Mouse (Mus musculus): ENCODE measurements around the gene Ldlr.
A peak's percentile ranks its signal among the peaks of the same experiment; 100 is the strongest.
"Not testable (repeated sequence)": the region's sequence is repeated elsewhere in the genome, so short reads cannot be mapped to it uniquely, and the experiment has no call there.

Gene Ldlr

DNA sequence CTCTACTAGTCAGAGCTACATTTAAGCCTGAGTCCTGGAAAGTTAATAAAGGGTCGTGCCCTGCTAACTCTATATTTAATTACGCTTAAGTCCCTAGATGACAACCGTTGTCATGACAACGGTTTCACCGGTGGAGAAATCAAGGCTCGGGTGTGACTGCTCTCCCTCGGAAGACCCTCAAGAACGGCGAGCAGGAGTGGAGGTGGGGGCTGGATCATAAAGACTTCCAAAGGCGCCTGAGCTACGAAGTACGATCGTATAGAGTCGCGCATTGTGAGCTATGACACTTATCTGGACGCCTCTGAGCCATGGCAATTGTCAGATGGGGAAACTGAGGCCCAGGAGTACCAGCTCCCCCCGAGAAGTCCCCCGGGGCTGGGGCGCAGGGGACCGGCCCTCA, 36.4 kb downstream of the Ldlr start:
- no peak for DNase-seq

DNA sequence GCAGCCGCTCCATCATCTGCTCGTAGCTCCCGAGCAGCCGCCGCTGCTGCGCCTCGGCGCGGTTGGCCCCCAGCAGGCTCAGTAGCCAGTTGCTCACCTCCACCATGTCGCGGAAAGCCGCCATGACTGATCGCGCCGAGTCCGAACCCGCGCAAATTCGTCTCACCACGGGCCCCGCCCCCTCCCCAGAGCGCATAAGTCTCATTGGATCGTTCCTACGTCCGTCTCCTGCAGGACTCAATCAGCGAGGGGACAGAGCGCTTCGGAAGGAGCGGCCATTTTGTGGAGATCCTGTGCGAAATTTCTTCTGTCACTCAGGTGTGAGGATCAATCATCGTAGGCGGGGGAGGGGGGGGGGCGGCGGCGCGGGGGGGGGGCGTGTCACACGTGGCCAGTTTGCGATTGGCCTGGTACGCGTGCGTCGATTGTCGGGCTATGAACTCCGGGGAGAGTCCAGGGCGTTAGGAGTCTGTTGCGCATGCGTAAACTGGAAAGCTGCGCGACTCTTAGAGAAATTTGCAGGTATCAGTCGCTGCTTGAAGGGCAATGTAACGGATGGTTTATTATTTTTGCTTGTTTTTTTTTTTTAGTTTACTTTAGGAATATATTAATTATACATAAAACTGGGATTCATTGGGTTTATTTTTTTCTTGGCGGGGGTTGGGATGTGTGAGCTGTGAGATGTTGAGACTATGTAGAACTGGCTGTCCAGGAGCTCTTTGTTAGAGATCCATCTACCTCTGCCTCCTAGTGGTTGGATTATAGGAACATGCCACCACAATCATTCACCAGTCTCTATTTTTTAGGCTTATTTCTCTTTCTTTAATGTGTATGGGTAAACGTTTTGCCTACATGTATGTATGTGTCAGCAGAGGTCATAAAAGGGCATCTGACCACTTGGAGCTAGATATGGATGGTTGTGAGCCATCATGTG, 37.1 kb downstream of the Ldlr start, which contains the start of gene Spc24:
Gene Spc24 (minus strand): TSS at position 149 of the 934 bp plus-strand sequence.
- peak; percentile 90 for DNase-seq

DNA sequence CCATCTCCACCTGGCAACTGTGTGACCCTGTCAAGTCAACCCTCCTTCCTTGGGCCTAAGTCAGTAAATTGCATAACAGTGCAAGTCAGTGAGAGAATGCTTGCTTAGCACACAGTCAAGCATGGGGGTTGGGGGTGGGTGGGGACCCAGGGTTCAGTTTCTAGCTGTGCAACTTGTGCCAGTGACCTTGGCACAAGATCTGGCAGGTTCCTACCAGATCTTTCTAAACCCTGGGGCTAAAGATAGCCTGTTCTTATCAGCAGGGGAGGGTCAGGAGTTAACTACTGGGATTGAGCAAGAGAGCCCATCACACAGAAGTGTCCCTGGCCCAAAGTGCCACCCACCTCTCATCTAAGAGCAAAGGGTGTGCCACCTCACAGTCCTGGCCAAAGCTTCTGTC, 38.9 kb downstream of the Ldlr start:
- no peak for DNase-seq

DNA sequence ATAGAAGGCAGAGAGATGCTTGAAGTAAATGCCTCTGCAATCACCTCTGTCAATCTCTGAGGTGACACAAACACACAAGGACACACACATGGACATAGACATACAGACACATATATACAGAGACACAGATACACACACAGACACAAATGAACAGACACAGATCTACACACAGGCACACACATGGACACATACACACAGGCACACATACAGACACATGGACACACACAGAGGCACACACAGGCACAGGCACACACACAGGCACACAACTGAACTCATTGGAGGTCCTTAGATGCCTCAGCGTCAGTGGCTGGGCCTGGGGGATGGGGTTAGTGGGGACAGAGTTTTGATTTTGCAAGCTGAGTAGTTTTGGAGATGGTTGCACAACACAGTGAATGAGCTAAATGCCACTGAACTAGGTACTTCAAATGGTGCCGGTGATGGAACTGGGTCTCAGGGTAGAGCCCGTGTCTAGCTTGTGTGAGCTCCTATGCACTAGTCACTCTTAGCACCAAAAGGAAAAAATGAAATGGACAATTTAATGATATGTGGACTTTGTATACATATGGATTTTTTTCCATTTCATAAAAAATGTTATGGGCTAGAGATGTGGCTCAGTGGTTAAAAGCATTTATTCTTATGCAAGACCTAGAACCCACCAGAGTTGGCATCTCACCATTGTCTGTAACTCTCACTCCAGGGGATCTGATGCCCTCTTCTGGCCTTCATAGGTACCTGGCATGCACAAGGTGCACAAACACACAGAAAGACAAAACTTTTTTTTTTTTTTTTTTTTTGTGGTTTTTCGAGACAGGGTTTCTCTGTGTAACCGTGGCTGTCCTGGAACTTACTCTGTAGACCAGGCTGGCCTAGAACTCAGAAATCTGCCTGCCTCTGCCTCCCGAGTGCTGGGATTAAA, 41.1 kb downstream of the Ldlr start:
- no peak for DNase-seq

DNA sequence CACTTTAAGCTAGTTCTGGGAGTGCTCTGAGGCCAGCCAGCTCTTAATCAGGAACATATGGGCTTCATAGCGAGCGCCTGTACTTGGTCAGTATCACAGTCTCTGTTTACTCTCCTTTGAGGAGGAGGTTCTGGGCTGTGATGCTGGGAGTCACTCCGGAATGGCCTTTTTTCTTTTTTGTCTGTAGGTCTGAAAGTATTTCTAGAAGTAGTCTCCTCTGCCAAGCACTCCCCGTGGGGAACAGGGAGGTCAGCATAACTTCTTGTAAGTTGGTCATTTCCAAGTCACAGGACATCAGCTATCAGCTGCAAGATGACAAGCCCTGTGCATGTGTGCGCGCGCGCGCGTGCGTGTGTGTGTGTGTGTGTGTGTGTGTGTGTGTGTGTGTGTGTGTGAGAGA, 44.6 kb downstream of the Ldlr start:
- no peak for DNase-seq

DNA sequence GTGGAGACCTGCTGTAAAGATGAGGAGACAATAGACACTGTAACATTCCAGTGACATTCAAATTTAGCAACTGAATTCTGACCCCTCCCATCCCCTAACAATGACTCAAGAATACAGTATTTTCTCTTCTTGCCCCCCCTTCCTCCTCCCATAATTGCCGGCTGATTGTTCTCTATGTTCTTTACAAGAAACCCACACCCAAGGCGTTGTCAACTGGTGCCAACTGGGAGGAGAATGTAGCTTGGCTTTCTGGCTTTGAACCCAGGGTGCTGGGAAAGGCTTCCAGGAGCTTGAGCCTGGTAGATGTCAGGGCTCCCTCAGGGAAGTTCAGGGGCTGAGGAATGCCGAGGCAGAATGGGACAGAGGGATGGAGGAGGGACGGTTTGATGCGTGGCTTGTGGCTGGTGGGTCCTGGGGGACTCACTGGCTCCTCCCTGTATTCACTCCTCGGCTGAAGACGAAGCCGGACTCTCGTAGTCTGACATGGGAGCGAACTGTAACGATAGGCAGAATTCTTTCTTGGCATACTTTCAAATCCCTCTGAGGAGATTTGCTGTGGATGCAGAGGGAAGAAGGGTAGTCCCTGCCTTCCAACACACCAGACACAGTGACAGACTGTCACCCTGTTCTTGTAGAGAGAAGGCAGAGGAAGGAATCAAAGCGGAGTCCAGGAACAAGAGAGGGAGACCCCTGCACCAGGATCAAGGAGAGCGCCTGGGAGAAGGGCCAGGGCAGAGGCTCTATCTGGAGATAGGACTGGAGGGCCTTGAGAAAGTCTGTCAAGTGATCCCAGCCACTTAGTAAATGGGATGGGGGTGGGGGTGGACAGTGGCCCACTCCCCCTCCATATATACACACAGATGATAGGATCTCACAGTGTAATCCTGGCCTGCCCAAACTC, 45.5 kb downstream of the Ldlr start:
- DNase-seq: no peak

DNA sequence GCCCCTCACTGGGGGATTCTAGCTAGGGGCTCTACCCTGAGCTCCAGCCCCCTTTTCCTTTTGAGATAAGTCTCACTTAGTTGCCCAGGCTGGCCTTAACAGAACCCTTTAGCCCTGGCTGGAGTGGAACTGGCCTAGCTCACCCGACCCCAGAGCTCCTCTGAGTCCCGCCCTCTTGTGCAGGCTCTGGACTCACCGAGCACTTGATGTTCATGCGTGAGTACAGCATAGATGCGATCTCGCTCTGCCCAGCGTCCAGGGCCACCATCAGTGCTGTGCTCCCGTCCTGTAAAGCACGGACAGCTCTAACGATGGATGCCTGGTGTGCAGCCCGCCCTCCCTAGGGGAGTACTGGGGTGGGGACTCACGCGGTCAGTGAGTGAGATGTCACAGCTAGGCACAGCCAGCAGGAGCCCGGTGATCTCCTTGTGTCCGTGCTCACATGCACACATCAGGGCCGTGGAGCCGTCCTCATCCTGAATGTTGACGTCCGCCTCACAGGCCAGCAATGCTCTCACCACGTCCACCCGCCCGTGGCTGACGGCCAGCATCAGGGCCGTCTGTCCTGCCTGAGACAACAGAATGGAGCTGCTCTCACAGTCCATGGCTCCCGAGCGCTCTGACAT, 46.4 kb downstream of the Ldlr start:
- DNase-seq: no peak

DNA sequence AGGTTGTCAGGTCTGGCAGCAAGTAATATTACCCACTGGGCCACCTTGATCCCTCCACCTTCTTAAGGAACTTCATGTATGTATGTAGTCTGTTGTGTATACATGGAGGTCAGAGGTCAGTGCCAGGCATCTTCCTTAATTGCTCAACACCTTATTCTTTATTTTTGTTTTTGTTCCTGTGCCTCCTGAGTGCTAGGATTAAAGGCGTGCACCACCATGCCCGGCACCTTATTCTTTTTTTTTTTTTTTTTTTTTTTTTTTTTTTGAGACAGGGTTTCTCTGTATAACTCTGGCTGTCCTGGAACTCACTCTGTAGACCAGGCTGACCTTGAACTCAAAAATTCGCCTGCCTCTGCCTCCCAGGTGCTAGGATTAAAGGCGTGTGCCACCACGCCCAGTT, 50.1 kb downstream of the Ldlr start:
- not testable (repeated sequence) for DNase-seq

DNA sequence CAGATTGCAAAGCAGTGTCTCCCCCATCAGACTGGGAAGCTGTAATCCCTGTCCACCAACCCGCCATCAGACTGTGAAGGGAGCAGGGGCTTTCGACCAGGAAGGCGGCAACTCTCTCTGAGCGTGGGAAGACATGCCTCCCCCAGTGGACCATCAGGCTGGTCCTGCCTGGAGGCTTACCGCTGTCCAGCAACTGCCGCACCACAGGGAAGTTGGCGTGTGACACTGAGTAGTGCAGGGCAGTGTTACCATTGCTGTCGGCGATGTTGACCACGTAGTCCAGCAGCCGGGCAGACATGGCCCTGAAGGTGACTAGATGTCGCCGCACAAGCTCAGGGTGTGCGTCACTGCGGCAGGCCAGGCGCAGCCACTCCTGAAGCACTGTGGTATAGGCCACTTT, 51.1 kb downstream of the Ldlr start:
- no peak for DNase-seq

DNA sequence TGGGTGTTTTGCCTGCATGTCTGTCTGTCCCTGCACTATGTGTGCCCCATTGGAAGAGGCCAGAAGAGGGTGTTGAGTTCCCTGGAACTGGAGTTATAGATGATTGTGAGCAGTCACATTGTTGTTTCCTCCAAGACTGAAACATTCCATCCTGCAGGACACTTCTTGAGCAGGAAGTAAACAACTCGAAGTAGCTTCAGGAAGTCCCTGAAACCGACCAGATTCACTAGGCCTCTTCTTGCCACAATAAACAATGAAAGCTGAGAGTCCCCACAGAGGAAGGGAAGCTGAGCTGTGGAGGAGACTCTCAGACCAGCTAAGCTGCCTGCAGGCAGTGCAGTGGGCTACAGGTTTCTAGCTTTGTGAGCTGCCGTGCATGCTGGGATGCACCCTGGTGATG, 54.4 kb downstream of the Ldlr start:
- DNase-seq: no peak

DNA sequence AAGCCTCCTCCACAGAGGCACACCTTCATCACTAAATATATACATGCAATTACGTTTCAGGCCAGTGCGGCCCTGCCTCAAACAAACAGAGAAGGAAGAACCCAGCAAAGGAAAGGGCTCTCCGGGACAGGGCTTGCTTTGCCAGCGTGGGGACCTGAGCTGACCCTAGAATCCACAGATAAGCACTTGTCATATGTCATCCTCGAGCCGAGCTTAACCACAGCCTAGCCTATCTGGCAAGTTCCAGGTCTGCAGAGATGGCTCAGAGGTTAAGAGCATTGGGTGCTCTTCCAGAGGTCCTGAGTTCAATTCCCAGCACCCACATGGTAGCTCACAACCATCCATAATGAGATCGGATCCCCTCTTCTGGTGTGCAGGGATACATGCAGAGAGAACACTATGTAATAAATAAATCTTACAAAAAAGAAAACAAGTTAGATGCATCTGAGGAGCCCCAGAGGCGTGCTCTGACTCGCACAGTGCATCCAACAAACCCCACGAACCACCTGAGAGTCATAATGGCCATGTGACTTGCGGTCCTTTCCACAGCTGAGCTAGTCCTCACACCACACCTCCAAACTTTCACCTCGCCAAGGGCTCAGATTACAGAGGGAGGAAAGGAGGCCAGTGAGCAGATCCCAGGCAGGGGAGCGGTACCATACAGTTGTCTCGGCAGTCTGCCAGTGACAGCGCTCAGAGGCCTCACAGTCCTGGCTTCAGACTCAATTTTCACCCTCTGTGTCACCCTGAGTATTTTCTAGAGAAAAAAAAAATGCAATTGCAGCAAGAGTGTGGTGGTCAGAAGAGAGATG, 58.6 kb downstream of the Ldlr start:
- DNase-seq: no peak

DNA sequence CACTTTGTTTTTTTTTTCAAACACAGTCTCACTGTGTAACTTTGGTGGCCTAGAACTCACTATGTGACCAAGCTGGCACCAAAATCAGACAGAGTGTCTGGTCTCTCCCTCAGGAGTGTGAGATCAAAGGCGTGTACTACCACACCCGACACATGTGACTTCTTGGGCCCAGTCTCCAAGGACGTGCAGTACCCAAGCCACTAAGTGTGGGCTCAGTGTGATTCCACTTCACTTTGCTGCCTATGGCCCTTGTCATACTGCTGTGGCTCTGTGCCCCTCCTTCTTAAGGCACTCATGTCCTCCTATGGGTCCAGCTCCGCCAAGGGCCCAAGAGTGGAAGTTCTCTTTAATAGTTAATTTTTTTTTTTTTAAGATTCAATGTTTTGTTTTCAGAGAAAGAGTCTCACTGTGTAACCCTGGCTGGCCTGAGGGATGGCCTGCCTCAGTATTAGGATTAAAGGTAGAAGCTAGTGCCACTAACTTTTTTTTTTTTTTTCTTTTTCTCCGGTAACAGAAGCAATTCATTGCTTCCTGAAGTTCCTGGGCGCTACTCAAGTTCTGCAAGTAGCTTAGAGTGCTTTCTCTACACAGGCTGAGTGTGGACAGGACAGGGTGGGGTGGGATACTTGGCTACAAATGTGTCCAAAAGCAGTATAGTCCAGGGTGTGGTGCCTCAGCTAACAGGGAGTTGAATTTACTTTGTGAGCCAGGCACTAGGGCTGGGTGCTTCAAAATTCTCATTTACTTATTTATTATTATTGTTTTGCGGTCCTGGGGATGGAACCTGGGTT, 61.4 kb downstream of the Ldlr start:
- no peak for DNase-seq

DNA sequence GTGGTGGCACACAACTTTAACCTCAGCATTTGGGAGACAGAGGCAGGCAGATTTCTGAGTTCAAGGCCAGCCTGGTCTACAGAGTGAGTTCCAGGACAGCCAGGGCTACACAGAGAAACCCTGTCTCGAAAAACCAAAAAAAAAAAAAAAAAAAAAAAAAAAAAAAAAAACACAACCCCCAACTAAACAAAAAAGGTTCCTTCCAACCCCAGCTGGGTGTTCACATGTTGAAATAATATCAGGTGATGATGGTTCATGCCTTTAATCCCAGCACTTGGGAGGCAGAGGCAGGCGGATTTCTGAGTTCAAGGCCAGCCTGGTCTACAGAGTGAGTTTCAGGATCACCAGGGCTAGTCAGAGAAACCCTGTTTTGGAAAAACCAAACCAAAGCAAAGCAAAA, 63.0 kb downstream of the Ldlr start:
- not testable (repeated sequence) for DNase-seq

DNA sequence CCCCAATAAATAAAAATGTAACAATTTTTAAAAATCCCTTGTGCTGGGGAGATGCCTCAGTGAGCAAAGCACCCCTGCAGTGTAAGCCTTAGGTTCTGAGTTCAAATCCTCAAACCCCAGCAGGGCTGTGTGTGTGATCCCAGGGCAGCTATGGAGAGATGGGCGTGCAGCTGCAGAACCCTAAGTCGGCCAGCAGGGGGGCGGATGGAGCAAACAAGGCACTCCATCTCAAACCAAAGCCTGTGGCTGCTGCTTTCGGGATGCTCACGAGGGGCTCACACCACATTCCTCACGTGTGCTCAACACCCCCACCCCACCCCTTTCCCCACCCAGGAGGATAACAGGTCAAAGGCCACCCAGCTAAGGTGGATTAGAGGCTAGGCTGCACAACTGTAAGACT, 63.6 kb downstream of the Ldlr start:
- peak; percentile 58 for DNase-seq

DNA sequence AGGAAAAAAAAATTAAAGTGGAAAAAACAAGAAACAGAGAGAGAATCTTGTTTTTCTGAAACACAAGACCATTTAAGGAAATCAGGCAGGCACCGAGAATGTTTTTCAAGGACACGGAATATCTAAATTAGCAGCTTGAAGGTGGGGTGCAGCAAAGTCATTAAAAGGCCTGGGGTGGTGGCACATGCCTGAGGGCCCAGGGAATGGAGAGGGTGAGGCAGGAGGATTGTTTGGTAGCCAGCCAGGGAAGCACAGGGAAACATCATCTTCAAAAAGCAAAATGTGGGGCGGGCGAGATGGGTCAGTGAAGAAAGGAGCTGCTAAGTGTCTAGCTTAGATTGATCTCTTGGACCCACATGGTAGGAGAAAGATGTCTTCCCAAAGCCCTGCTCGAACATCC, 64.4 kb downstream of the Ldlr start:
- no peak for DNase-seq

DNA sequence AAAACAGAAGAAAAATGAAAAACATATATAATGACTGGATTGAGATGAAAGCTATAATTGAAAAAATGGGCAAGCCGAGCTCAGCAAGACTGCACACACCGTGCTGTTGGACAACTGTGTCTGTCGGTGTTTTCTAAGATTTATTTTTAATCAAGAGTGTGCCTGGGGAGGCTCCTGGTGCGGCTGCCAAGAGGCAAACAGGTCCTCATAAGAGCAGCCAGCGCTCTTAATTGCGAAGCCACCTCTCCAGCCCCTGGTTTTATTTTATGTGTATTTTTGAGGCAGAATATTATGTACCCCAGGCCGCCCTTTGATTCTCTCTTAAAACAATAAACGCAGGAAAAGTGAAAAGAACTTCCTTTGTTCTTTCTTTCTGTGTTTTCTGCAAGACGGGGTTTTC, 65.0 kb downstream of the Ldlr start:
- DNase-seq: no peak

DNA sequence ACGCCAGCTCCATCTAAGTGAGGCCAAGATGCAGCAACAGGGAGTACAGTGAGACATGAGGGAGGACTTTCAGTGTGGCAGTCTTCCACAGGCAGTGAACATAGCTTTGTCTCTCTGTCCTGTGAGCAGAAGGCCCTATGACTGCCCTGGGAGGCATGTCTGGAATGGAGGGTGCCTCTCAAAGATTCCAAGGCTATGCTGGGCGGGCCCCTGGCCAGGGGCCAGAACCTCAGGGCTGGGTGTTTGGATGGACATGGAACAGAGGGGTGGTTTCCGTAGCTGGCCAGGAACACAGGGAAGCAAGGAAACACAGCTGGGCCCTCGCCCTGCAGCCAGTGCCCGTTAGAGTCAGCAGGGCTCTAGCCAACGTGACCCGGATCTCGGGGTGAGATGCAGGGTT, 68.6 kb downstream of the Ldlr start:
- no peak for DNase-seq

DNA sequence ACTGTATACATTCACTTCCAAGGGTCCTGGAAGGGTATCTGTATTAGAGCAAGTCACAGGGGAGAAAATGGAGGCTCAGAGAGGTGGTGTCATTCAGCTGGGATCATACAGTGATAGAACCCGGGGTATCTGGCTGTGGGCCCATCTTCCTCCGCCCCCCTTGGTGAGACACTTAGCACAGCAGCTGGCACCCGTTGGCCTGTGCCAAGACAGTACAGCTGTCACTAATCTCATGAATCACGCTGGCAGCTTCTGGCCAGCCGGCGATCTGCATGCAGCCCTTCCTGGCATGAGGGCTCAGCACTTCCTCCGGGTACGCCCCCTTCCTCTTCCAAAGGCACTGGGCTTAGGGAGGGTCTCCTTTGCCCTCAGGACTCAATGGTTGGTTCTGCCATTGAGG, 69.4 kb downstream of the Ldlr start:
- peak; percentile 65 for DNase-seq

DNA sequence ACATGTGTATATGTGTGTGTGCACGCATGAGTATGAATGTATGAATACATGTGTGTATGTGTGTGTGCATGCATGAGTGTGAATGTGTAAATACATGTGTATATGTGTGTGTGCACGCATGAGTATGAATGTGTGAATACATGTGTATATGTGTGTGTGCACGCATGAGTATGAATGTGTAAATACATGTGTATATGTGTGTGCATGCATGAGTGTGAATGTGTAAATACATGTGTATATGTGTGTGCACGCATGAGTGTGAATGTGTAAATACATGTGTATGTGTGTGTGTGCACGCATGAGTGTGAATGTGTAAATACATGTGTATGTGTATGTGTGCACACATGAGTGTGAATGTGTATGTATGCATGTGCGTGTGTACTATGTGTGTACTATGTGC, 70.2 kb downstream of the Ldlr start:
- DNase-seq: not testable (repeated sequence)

DNA sequence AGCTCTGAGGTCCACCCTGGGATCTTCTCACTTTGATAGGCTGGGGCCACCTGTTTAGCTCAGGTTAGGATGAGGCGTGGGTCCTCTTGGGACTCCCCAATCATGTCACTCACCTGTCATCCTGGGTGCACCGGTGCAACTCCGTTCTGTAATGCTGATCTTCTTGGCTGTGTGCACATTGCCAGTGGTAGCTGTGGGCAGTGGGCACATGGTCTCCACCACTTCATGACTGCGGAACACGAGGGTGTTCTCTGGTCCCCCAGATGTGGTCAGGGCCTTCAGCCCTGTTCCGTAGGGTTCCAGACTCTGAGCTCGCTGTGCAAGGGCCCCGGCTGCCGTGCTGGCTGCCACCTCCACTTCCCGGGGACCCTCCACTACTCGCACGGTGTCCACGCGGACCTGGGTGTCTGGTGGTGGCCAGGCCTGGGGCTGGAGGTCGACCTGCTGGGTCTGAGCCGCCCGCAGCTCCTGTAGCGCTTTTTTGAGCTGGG, 71.1 kb downstream of the Ldlr start:
- DNase-seq: no peak

Data from right cerebral cortex, postnatal 14 days (tissue).